Mouse (Mus musculus): Measurements from ENCODE around the gene Sys1.

Sys1 gene

GRCm38 (mm10) chr2:164453887-164454500, 2.8 kb upstream of the Sys1 start:
- DNase-seq: peak; percentile 55 to 56

- peak; percentile 91 to 97 for DNase-seq
Observed at GRCm38 (mm10) chr2:164454846-164455245, 1.9 kb upstream of the Sys1 start.

DNA sequence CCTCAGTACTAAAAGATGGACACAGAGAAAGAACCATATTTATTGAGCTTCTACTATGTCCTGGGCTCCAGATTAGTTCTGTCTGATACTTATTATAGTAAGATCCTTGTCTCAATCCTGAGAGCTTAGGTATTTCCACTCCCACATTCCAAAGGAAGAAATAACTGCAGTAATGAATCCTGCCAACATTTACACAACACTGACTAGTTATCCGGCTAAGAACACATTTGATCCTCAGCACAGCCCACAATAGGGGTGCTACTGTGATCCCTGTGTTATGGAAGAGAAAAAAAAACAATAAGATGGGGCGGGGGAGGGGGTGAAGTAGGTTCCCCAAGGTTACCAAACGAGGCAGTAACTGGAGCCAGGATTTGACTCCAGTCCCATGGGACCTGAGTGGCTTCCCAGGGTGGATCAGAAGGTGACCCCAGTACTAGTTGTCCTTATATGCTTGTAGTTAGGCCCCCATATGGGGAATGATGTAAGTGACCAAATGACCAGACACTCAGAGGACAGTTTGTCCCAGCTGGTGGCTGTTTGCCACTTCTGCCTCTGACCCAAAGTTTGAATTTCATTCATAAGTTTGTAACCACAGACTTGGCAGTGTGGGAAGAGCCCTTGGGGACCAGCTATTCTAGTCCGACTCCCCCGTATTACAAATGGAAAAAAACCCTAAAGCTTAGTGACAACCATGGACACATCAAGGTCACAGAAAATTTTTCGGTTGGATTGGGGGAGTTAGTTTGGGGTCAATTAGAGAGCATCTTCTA, 1.2 kb upstream of the Sys1 start:
- DNase-seq: peak; percentile 45 to 62

DNA sequence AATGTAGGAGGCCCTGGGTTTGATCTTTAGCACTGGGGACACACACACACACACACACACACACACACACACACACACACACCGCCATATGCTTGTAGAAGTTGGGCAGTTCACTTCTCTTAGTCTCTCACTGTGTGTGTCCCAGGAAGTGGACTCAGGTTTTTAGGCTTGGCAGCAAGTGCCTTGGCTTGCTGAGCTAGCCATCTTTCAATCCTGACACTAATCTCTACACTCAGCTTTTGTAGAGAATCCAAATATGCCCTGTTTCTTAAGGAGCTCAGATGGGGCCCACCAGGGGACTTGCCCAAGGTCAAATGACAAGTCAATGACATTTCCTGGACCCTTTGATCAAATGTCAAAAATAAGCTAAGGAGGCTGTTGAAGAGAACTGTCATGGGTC, 351 bp upstream of the Sys1 start:
- no peak for DNase-seq

DNA sequence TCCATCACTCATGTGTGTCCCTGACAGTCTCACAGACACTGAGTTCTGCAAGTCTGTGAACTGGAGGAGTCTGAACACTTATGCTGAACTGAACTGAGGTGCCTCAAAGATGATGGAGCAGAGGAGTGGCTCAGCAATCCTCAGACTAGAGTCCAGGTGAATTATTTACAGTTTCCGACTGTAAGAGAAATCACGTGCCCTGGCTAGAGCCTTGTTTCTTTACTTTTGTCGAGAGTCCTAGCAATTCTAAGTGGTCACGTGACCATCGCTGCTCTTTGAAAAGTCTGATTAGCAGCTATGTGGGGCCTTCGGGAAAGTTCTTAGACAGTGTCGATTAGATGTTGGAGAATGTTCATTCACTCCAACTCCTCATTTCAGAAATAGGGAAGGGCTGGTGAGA, 1.2 kb downstream of the Sys1 start:
- DNase-seq: peak; percentile 73 to 90

DNA sequence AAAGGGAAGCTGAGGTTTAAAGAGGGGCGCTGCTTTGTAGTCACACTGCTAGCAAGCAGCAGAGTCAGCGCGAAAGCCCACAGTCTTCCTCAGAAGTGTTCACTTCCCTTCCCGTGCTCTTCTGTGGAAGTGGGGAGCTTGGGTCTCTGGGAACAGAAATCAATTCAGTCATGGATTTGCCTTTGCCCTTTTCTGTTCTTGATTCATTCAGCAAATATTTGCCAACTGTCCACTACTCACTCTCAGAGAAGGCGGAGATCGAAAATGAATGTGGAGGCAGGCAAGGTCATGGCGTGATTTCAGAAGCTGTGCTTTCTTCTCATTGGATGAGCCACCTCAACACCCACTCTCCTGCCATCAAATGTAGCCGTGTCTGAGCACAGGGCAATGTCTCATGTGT, 1.8 kb downstream of the Sys1 start:
- DNase-seq: peak; percentile 30 to 56

DNA sequence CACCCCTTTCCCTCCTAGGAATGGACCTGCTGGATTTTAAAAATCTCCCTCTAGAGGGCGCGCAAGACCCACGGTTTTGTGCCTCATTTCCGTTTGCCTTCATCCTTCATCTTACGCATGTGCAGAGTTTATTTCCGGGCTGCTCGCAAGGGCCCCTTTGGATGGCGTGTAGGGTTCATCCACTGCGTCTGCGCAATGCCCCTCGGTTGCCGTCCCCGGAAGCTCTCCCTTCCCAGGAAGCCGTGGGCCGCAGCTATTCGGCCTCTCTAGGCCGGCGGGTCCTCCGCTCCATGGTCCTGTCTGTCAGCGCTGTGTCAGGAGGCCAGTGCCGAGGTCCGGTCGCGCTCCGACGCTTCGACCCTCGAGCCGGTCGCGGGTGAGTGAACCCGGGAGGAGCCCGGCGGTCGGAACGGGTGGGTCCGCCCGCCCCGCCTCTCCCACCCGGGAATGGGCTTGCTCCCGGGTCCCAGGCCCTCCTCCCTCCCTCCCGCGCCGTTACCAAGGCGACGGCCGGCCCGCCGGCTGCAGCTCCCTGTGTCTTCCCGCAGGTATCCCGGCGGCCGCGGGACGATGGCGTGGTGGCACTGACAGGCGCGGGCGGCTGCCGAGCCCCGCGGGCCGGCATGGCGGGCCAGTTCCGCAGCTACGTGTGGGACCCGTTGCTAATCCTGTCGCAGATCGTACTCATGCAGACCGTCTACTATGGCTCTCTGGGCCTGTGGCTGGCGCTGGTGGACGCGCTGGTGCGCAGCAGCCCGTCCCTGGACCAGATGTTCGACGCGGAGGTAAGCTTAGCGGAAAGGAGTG, 4.2 kb downstream of the Sys1 start, which contains the start of gene Gm20458:
Gene Gm20458, plus strand, starts transcription at position 223 of the 807 bp plus-strand sequence.
- DNase-seq: peak; percentile 96 to 98

DNA sequence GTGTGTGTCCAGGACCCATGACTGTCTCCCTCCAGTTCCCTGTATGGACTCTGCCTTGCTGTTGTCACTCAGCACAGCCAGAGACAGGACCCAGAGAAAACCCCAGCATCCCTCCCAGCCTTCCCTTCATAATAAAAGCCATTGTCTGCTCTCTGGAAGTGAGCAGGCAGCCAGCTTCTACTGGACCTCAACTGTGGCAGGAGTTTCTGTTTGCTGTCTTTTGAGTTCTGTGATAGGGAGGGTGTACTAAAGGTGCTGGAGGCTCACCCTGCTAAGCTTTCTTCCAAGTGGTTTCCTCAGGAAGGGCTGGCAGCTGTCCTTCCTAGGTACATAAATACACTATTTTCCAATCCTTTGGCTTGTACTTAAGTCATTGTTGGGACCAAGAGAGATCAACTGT, 8.4 kb downstream of the Sys1 start:
- no peak for DNase-seq

- no peak for DNase-seq
Observed at GRCm38 (mm10) chr2:164466787-164467186, 10.0 kb downstream of the Sys1 start.

GRCm38 (mm10) chr2:164470254-164470653, 13.5 kb downstream of the Sys1 start:
- peak; percentile 80 to 87 for DNase-seq

DNA sequence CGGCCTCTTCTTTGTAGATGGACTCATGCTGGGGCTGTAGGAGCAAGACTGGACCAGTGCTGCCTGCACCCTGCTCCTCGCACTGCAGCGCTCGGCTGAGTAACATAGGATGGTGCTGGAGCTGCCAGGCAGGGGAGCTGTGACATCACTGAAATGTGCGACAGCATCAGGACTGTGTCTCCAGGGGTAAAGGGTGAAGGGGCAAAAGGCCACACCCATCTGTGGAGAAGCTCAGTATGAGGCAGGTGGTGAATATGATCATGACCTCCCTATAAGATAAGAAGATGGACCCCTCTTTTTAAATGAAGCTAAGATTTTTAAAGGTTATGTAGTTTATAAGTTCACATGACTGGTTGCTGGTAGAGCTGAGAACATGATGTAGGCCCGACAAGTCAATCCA, 16.9 kb downstream of the Sys1 start, which contains the start of gene Trp53tg5:
Gene Trp53tg5, minus strand, starts transcription at position 101 of the 400 bp plus-strand sequence.
- no peak for DNase-seq

DNA sequence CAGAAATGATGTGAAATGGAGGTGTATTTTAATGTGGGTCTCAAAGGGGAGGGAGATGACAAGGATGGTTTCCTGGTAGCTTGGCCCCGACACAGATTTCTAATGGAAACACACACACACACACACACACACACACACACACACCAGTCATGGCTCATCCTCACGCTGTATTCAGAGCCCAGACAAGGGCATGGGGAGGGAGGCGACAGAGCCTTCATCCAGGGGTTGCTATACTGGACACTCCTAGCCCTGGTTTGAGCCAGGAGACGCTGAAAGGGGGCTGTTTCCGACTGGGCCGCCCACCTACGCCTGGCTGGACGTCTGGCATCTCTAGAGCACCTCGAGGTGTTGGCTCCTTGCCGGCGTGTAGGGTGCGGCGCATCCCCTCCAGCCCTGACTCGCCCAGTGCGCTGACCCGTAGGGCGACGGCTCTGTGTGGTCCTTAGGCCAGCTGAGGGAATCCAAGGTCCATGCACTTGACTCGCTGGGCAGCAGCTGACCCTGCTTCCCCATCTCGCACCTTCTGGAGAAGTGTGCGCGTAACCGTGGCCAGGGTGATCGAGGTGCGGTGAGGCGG, 29.0 kb downstream of the Sys1 start, which contains the start of gene Dbndd2:
Gene Dbndd2, plus strand, starts transcription at position 426 of the 577 bp plus-strand sequence.
- DNase-seq: peak; percentile 81 to 86

- peak; percentile 63 to 86 for DNase-seq
Observed at GRCm38 (mm10) chr2:164486258-164487114, 29.7 kb downstream of the Sys1 start.

GRCm38 (mm10) chr2:164487115-164487527, 30.4 kb downstream of the Sys1 start:
- no peak for DNase-seq

DNA sequence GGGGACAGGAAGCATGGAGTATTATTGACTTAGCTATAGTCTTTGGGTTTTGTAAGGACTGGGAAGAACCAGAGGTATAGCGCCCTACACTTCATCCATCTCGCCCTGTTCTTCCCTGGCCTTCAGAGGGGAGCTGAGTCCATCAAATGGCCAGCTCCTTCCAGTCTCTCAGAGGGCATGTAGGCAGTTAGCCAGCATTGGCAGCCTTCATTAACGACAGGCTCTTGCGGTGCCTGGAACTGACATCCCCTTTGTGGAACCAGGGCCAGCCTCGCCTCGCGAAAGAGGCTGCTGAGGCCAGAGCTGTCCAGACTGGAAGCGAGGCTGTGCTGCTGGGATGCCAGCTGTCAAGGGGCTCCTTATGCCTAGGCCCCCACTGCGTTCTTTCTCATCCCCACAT, 31.0 kb downstream of the Sys1 start:
- no peak for DNase-seq

DNA sequence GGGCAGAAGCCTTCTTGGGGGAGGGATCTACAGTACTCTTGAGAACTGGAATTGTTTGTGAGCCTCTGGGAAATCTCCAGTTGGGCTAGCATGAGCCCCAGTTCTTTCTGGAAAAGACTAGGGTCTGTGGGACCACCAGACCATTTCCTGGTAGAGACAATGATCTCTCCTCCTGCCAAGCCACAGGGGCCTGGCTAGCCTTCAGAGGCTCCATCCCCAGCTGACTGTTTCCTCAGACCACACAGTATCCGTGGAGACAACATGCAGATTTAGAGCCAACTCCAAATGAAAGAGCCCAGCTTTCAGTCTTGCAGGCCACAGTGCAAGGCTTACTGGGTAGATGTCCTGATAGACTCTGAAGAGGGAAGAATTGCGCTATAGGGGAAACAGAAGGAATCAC, 37.4 kb downstream of the Sys1 start:
- DNase-seq: no peak

- no peak for DNase-seq
Observed at GRCm38 (mm10) chr2:164496331-164496730, 39.6 kb downstream of the Sys1 start.

DNA sequence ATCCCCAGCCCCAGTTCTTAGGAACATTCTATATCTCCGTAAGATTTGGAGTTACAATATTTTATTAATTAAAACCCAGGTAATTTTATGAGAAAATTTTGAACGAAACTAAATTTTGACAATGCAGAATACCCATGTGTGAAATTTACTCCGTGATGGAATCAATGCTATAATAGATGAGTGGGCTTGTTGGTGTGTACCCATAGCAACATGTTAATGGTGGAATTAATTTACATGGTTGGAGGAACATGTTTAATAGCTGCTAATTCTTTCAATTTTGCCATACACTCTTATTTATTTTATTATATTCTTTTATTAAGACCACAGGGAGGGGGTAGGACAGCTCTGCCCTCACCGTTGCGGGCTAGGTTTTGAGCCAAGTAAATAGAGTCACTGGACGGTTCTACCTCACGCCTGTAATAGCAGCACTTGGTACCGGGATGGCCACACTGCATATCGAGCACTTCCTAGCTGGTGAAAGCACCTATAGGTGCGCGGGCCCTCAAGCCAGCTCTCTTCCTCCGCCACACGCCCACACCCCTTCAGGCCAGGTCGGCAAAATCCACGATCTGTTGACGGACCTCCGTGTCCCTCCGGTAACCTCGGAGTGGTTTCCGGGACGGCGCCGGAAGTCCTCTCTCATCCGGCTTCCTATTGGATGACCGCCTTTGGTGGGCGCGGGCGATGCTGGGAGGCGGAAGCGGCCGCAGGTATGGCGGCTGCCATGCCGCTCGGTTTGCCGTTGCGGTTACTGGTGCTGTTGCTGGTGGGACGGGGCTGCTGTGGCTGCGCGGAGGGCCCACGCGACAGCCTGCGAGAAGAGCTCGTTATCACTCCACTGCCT, 40.3 kb downstream of the Sys1 start, which contains the start of gene Pigt:
Gene Pigt, plus strand, starts transcription at position 674 of the 844 bp plus-strand sequence.
- DNase-seq: peak; percentile 91 to 93

- no peak for DNase-seq
Observed at GRCm38 (mm10) chr2:164497691-164498268, 41.0 kb downstream of the Sys1 start.

- DNase-seq: no peak
Observed at GRCm38 (mm10) chr2:164499317-164499716, 42.6 kb downstream of the Sys1 start.
